Mouse (Mus musculus) liver, embryonic 11.5 days (tissue): ENCODE data around the gene Steap2. TPM values are rescaled to one million over a fixed set of nuclear protein-coding genes. Genes with fewer than 3 reads are reported as not detected.

Source experiments
- ATAC-seq: fragments of 200-750 bp; cut with Nextera tagmentation; replicated peaks from 2 replicates; pipeline ENCODE4 v1.8.0; 2017; ENCODE audit warnings: moderate number of reproducible peaks, mild to moderate bottlenecking, moderate TSS enrichment, moderate library complexity; ENCODE audit not compliant: low FRiP score
- DNase-seq: peaks from one replicate; pipeline ENCODE4 v3.0.0-alpha.2; 2017; ENCODE audit warnings: low spot score
- H3K27ac ChIP-seq: fragments of 300-500 bp; sonication (generic); 2 replicates; pipeline ENCODE4 v1.5.1; 2014; ENCODE audit warnings: mild to moderate bottlenecking, low read depth, low read length, control low read depth
- H3K27me3 ChIP-seq: fragments of 300-500 bp; sonication (generic); replicated peaks from 2 replicates; pipeline ENCODE4 v1.6.1; 2014; ENCODE audit warnings: low read length, mixed read lengths; ENCODE audit not compliant: control insufficient read depth, insufficient read depth
- H3K36me3 ChIP-seq: fragments of 300-500 bp; sonication (generic); 2 replicates; pipeline ENCODE4 v1.6.1; 2014; ENCODE audit warnings: mild to moderate bottlenecking, low read length, moderate library complexity, mixed read lengths; ENCODE audit not compliant: control insufficient read depth, insufficient read depth
- H3K4me1 ChIP-seq: fragments of 300-500 bp; sonication (generic); replicated peaks from 2 replicates; pipeline ENCODE4 v1.6.1; 2014; ENCODE audit warnings: low read length, mixed read lengths; ENCODE audit not compliant: control insufficient read depth, insufficient read depth
- H3K4me2 ChIP-seq: fragments of 300-500 bp; sonication (generic); 2 replicates; pipeline ENCODE4 v1.6.1; 2014; ENCODE audit warnings: mild to moderate bottlenecking, control low read depth, moderate library complexity
- H3K4me3 ChIP-seq: fragments of 300-500 bp; sonication (generic); 2 replicates; pipeline ENCODE4 v1.5.1; 2014; ENCODE audit warnings: low read depth, low read length, control low read depth
- H3K9ac ChIP-seq: fragments of 300-500 bp; sonication (generic); 2 replicates; pipeline ENCODE4 v1.6.1; 2014; ENCODE audit warnings: low read depth, low read length, control low read depth
- H3K9me3 ChIP-seq: fragments of 300-500 bp; sonication (generic); 2 replicates; pipeline ENCODE4 v1.6.1; 2016; ENCODE audit warnings: low read length, inconsistent platforms, mixed read lengths; ENCODE audit not compliant: control insufficient read depth
- WGBS: fragments of 180-500 bp; shearing (Covaris S2); extraction: QIAGEN DNeasy Blood & Tissue Kit; methylation state at CpG from one replicate; pipeline ENCODE4 v1.1.7; 2014; 5-methylcytosine and 5-hydroxymethylcytosine counted together
- polyA plus RNA-seq: library from polyadenylated mRNA; unstranded; fragments of >200 nt; fragmentation: Nextera tagmentation; extraction: Ambion mirVana; gene quantifications from 2 replicates; pipeline ENCODE4 v1.2.1, GENCODE M21; 2014

Gene Steap2
- polyA plus RNA-seq = 11.5 and 11.9 TPM in 2 replicates

- Histone ChIP-seq H3K9ac (peak within 1 kb of the TSS; percentile 60), H3K27me3 (peaks cover 12% of the 10 kb centered on the region), H3K4me3 (peak within 1 kb of the TSS; percentile 62), H3K4me1 (no peaks in the 10 kb centered on the region), H3K36me3 (no peaks in the 10 kb centered on the region), H3K27ac (peak within 1 kb of the TSS; percentile 74), H3K4me2 (peak within 1 kb of the TSS; percentile 70), H3K9me3 (no peaks in the 10 kb centered on the region)
- under 1% methylated on average over 53 of the region's 66 CpGs for WGBS
- ATAC-seq = peak; percentile 77
- DNase-seq = peak; percentile 57
Measured at GRCm38 (mm10) chr5:5693956-5694653, at the start of gene Steap2. TSS of gene Steap2 (minus strand) at chr5:5694578.

GRCm38 (mm10) chr5:5734445-5734844 lies 40.1 kb upstream of the Steap2 start:
- H3K9me3 ChIP-seq = no peaks in the 10 kb centered on the region
- no peak overlapping the region for H3K4me2 ChIP-seq
- ATAC-seq (no peak), DNase-seq (no peak)
- no peak overlapping the region for H3K9ac ChIP-seq
- H3K4me3 ChIP-seq = no peak overlapping the region
- no peaks in the 10 kb centered on the region for H3K4me1 ChIP-seq
- H3K27ac ChIP-seq = no peak overlapping the region
- no peaks in the 10 kb centered on the region for H3K27me3 ChIP-seq
- no peaks in the 10 kb centered on the region for H3K36me3 ChIP-seq
- WGBS = 93% methylated on average over 9 of the region's 9 CpGs

- no peak overlapping the region for H3K27ac ChIP-seq
- no peak overlapping the region for H3K4me2 ChIP-seq
- no peak overlapping the region for H3K4me3 ChIP-seq
- no peaks in the 10 kb centered on the region for H3K36me3 ChIP-seq
- DNase-seq = no peak
- H3K27me3 ChIP-seq = no peaks in the 10 kb centered on the region
- WGBS = 64% methylated on average over 2 of the region's 2 CpGs
- no peak for ATAC-seq
- no peaks in the 10 kb centered on the region for H3K4me1 ChIP-seq
- no peaks in the 10 kb centered on the region for H3K9me3 ChIP-seq
- H3K9ac ChIP-seq = no peak overlapping the region
Measured at GRCm38 (mm10) chr5:5732858-5733257, 38.5 kb upstream of the Steap2 start.

- Histone ChIP-seq H3K4me3 (no peak overlapping the region), H3K27ac (no peak overlapping the region), H3K4me2 (no peak overlapping the region), H3K36me3 (no peaks in the 10 kb centered on the region), H3K4me1 (no peaks in the 10 kb centered on the region), H3K9me3 (no peaks in the 10 kb centered on the region), H3K27me3 (no peaks in the 10 kb centered on the region), H3K9ac (no peak overlapping the region)
- no peak for ATAC-seq
- 93% methylated on average over 3 of the region's 3 CpGs for WGBS
- DNase-seq = no peak
Measured at GRCm38 (mm10) chr5:5732208-5732607, 37.8 kb upstream of the Steap2 start.

GRCm38 (mm10) chr5:5729904-5730303 lies 35.5 kb upstream of the Steap2 start:
- DNase-seq (no peak), ATAC-seq (no peak)
- no peaks in the 10 kb centered on the region for H3K36me3 ChIP-seq
- no peaks in the 10 kb centered on the region for H3K9me3 ChIP-seq
- no peak overlapping the region for H3K27ac ChIP-seq
- H3K4me2 ChIP-seq = no peak overlapping the region
- no peak overlapping the region for H3K9ac ChIP-seq
- no peak overlapping the region for H3K4me3 ChIP-seq
- H3K27me3 ChIP-seq = no peaks in the 10 kb centered on the region
- H3K4me1 ChIP-seq = no peaks in the 10 kb centered on the region
- WGBS = 86% methylated on average over 4 of the region's 4 CpGs

GRCm38 (mm10) chr5:5722217-5722616 lies 27.8 kb upstream of the Steap2 start:
- ATAC-seq = no peak
- no peaks in the 10 kb centered on the region for H3K4me1 ChIP-seq
- no peak overlapping the region for H3K4me3 ChIP-seq
- no peak overlapping the region for H3K27ac ChIP-seq
- no peaks in the 10 kb centered on the region for H3K36me3 ChIP-seq
- 85% methylated on average over 7 of the region's 7 CpGs for WGBS
- no peak overlapping the region for H3K4me2 ChIP-seq
- DNase-seq = no peak
- no peak overlapping the region for H3K9ac ChIP-seq
- no peaks in the 10 kb centered on the region for H3K27me3 ChIP-seq
- H3K9me3 ChIP-seq = no peaks in the 10 kb centered on the region

- no peak overlapping the region for H3K4me2 ChIP-seq
- no peaks in the 10 kb centered on the region for H3K36me3 ChIP-seq
- DNase-seq (no peak), ATAC-seq (no peak)
- no peaks in the 10 kb centered on the region for H3K4me1 ChIP-seq
- H3K27ac ChIP-seq = no peak overlapping the region
- H3K4me3 ChIP-seq = no peak overlapping the region
- 79% methylated on average over 4 of the region's 4 CpGs for WGBS
- H3K9me3 ChIP-seq = no peaks in the 10 kb centered on the region
- H3K27me3 ChIP-seq = no peaks in the 10 kb centered on the region
- no peak overlapping the region for H3K9ac ChIP-seq
Measured at GRCm38 (mm10) chr5:5711032-5711431, 16.7 kb upstream of the Steap2 start.

GRCm38 (mm10) chr5:5707341-5708278 lies 13.2 kb upstream of the Steap2 start:
- Histone ChIP-seq H3K36me3 (no peaks in the 10 kb centered on the region), H3K4me3 (no peak overlapping the region), H3K4me2 (no peak overlapping the region), H3K9ac (no peak overlapping the region), H3K27ac (no peak overlapping the region), H3K4me1 (no peaks in the 10 kb centered on the region), H3K27me3 (no peaks in the 10 kb centered on the region), H3K9me3 (no peaks in the 10 kb centered on the region)
- no peak for DNase-seq
- ATAC-seq = no peak
- WGBS = 60% methylated on average over 13 of the region's 13 CpGs
